Mouse (Mus musculus): ENCODE results near the gene Cd2. TPM values are rescaled to one million over a fixed set of nuclear protein-coding genes. Genes with fewer than 3 reads are reported as not detected.

Cd2 gene
- total RNA-seq (2015) = 3.1 and 3.2 TPM in 2 replicates
- 6.6 and 7.3 TPM in 2 replicates for total RNA-seq (2017)

DNA sequence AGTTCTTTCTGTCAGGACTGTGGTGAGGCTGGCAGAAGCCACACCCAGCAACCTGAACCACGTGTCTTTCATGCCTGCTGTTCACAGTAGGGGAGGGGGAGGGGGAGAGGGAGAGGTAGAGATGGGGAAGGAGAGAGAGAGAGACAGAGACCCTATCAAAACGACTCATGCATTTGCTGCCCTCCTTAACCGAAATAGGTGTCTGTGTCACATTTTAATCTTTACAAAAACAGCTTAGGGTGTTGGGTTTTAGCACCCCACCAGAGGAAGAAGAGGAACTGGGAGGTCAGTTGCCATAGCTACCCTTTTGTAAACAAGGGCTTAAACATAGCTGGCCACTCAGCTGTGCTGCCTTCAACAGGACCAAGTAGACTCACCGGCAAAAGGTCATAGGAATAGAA lies at the start of gene Cd2:
Cd2 (minus strand) TSS at position 29 of the 401 bp plus-strand sequence.
- ATAC-seq (ENCODE audit: poor library complexity, severe bottlenecking) = peak; percentile 63

DNA sequence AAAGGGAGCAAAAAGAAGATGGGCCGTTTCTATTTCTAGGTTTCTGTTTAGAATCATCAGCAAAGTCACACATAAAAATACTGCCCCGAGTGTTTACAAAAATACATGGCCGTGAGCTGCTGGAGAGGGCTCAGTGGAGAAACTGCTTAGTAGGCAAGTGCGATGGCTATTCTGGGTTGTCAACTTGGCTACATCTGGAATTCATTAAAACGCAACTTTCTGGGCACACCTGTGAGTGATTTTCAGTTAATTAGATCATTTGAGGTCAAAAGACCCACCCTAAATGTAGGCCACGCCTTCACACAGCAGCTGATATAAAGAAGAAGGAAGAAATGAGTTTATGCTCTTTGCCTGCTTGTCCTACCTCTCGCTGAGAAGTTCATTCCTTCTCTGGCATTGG lies 40.9 kb upstream of the Cd2 start:
- no peak for ATAC-seq (ENCODE audit: poor library complexity, severe bottlenecking)

- no peak for ATAC-seq (ENCODE audit: poor library complexity, severe bottlenecking)
Observed at GRCm38 (mm10) chr3:101327248-101327647, 39.5 kb upstream of the Cd2 start.

- no peak for ATAC-seq (ENCODE audit: poor library complexity, severe bottlenecking)
Observed at GRCm38 (mm10) chr3:101322437-101322836, 34.7 kb upstream of the Cd2 start.

GRCm38 (mm10) chr3:101320874-101321273 lies 33.1 kb upstream of the Cd2 start:
- no peak for ATAC-seq (ENCODE audit: poor library complexity, severe bottlenecking)

- no peak for ATAC-seq (ENCODE audit: poor library complexity, severe bottlenecking)
Observed at GRCm38 (mm10) chr3:101318516-101319170, 30.9 kb upstream of the Cd2 start.

GRCm38 (mm10) chr3:101318115-101318514 lies 30.4 kb upstream of the Cd2 start:
- ATAC-seq (ENCODE audit: poor library complexity, severe bottlenecking) = no peak

DNA sequence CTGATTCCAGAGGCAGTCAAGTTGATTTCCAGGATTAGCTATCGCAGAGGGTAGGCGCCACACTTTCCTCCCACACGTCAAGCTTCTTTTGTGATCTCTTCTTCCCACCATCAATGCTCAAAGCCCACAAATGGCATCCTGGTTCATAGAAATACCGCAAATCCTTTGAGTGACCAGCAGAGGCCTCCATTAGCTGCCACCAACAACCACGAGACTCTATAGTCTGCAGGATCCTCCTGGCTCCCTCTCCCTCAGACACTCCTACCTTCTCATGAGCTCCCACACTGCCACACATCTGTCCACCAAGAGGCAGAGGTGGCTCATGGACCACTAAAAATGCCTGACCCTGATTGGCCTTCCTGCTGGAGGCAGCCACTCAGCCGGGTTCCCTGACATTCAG lies 27.2 kb upstream of the Cd2 start:
- no peak for ATAC-seq (ENCODE audit: poor library complexity, severe bottlenecking)

- peak; percentile 78 for ATAC-seq (ENCODE audit: poor library complexity, severe bottlenecking)
Observed at GRCm38 (mm10) chr3:101313266-101314051, 25.7 kb upstream of the Cd2 start.

DNA sequence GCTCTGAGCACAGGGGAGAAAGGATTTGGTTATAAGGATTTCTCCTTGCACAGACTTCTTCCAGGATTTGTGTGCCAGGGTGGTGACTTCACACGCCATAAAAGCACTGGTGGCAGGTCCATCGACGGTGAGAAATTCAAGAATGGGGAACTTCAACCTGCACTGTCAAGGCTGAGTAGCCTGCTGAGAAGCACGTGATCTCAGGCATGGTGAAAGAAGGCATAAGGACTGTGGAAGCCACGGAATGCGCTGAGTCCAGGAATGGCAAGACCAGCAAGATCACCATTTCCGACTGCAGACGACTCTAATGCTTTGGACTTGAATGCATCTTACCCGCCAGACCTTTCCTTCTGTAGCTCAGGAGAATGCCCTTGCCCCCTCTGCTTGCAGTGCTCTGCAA lies 23.2 kb upstream of the Cd2 start:
- 0 out of 2 replicates have a peak, but pooled peaks have one; percentile 41 for ATAC-seq (ENCODE audit: poor library complexity, severe bottlenecking)

DNA sequence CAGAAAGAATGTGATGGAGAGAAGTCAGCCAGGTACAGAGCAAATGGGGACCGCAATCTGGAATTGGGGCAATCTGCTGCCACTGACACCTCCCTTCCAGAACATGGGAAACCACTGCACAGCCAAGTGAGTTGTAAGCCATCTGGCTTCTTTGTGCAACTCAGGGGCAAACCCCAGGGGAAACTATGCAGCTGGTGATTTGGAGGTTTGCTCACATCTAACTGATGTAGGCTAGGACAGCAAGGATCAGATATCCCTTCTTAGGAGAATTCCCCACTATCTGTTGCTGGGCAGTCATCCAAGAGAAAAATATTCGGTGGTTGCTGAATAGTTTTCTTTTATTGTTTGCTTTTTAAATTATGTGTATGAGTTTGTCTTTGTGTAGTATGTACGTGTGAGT lies 21.9 kb upstream of the Cd2 start:
- no peak for ATAC-seq (ENCODE audit: poor library complexity, severe bottlenecking)

DNA sequence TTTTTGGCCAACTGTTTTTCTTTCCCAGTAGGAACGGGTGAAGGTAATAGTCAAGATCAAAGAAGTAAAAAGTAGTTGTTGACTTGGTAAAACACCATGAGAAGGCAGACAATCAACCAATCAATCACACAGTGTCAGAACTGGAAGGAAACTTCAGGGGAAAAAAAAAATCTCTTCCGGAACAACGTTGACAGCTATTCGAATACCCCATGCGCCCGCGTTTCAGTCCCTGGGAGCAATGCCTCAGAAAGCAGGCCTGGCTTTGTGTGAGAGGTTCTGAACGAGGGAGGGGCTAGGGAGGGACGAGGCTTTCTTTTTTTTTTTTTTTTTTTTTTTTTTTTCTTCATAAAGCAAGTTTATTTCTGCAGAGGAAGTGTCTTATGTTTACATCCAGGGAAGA lies 18.4 kb upstream of the Cd2 start:
- no peak for ATAC-seq (ENCODE audit: poor library complexity, severe bottlenecking)

GRCm38 (mm10) chr3:101305046-101305445 lies 17.3 kb upstream of the Cd2 start:
- no peak for ATAC-seq (ENCODE audit: poor library complexity, severe bottlenecking)

GRCm38 (mm10) chr3:101304156-101304555 lies 16.4 kb upstream of the Cd2 start:
- no peak for ATAC-seq (ENCODE audit: poor library complexity, severe bottlenecking)

DNA sequence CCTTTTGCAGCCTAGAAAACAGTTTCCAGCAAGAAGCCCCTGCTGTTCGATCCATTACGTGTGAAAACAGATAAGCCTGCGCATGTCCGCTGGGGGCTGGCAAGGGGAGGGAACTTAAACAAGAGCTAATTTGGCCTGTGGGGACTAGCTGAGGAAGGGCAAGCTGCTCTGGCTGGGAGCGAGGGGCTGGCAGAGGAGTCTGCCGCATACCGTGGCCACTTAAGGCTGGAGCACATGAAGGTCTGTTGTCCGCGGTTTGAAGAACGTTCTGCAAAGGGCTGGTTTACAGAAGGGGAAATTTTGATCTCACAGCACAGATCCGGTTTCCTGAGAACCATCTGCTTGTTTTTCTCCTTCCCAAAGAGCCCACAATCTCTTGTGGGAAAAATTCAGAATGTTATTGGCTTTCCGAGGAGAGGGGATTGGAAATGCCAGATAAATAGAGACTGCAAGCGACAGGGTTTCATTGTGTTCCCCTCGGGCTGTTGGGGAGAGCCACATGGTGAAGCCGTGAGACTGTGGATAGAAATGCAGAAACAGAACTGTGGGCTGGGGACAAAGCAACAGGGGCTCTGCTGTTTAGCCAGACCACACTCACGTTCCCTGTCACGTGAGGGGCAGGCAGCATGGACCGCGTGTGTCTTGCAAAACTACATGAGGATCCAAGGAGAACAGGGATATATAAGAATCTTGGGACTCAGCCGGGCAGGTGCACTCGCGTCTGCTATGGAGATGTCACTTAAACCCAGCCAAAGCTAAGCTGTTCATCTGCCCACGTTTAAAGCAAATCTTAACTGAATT lies 12.7 kb upstream of the Cd2 start:
- ATAC-seq (ENCODE audit: poor library complexity, severe bottlenecking) = no peak

GRCm38 (mm10) chr3:101299591-101299990 lies 11.9 kb upstream of the Cd2 start:
- no peak for ATAC-seq (ENCODE audit: poor library complexity, severe bottlenecking)

GRCm38 (mm10) chr3:101297221-101297620 lies 9.5 kb upstream of the Cd2 start:
- ATAC-seq (ENCODE audit: poor library complexity, severe bottlenecking) = no peak

DNA sequence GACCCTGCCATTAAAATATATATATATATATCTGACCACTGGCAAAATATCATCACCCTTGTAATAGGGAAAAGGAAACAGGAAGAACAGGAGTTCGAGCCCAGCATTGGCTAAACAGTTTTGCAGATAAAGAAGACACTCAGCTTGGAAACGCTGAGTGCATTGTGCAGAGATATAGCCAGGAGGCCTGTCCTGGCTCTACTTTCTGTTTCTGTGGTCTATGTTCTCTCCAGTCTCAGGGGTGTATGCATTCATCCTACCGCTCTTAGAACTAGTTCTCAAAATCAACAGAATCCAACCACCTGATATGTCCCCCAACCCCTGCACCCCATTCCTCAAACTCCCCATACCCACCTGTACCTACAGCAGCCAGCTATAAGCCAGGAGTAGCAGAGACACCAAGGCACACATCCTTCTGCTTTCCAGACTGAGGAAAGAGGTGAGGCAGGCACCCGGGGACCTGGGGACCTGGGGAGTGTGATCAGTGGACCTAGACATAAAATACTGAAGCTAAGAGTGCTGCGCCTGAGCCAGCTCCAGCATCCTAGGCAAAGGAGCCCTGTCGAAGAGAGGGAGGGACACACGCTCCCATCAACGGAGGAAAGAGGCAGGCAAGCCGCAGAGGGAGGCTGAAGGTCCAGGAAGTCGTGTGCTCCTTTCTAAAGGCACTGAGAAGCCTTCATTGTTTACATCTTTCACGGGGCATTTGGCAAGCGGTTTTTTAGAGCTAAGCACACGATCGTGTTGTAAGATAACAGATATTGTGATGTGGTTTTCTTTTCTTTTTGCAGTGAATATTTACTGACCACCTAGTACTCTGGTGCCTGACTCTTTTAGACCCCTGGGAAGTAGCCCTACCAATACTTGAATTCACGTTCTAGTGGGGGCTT lies 8.4 kb upstream of the Cd2 start:
- ATAC-seq (ENCODE audit: poor library complexity, severe bottlenecking) = no peak

DNA sequence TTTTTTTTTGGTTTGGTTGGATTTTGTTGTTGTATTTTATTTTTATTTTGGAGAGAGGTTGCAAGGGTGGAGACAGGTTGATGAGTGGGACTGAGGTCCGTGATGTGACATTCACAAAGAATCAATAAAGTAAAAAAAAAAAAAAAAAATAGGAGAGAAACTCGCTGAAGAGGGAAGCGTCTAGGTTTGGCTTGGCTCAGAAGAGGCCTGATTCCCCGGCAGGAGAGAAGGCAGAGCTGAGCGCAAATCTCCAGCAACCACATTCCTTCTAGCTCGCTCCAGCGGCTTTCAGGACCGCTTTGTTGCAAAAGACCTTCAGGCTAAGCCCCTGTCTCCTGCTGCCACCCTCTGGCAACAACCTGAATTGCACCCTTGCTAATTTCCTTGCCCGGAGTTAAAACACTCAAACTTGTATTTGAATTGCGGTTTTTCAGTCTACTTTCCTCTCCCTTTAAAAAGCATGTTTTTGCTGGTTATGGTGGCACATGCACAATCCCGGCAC lies 7.7 kb upstream of the Cd2 start:
- ATAC-seq (ENCODE audit: poor library complexity, severe bottlenecking) = peak; percentile 62
